Mouse (Mus musculus) layer of hippocampus, adult 11-12 months (tissue): ENCODE results near the gene Npdc1.

Experiments
- DNase-seq: peaks from one replicate; pipeline ENCODE4 v3.0.0; 2022; ENCODE audit warnings: low spot score

Gene Npdc1

DNA sequence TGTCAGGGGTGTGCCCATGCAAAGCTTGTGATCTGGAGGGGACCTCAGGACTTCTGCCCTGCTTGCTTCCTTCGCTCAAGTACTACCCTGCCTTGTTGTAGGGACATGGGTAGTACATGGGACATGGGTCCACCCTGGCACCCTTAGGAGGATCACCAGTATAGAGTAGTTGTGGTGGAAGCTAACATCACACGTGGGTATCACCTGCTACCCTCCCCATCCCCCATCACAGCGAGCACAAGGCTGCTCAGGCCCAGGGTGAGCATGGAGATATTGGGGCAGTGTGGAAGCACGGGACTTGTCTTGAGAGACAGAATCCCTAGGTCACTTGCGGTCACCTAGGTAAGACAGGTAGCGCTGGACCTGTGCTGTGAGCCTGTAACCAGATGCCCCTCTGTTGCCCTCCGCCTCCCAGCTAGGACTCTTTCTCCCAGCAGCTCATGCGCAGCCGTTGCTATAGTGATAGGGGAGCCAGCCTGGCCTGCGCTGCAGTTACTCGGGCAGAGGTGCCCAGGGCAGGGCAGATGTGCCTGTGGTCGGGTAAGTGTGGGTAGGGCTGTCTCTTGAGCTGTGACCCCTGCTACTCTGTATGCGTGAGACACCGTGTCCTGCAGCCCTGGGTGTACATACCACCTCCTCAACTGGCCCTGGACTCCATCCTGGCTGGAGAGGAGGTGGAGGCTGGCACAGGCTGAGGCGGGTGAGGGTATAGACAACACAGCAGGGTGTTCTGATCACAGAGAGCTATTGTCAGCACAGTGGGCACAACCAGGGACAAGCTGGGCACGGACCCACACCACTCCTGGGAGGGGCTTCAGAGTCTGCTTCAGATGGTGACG, 31.5 kb downstream of the Npdc1 start:
- peak; percentile 70 for DNase-seq

- DNase-seq: no peak
Measured at GRCm38 (mm10) chr2:25431308-25431855, 32.2 kb downstream of the Npdc1 start.

DNA sequence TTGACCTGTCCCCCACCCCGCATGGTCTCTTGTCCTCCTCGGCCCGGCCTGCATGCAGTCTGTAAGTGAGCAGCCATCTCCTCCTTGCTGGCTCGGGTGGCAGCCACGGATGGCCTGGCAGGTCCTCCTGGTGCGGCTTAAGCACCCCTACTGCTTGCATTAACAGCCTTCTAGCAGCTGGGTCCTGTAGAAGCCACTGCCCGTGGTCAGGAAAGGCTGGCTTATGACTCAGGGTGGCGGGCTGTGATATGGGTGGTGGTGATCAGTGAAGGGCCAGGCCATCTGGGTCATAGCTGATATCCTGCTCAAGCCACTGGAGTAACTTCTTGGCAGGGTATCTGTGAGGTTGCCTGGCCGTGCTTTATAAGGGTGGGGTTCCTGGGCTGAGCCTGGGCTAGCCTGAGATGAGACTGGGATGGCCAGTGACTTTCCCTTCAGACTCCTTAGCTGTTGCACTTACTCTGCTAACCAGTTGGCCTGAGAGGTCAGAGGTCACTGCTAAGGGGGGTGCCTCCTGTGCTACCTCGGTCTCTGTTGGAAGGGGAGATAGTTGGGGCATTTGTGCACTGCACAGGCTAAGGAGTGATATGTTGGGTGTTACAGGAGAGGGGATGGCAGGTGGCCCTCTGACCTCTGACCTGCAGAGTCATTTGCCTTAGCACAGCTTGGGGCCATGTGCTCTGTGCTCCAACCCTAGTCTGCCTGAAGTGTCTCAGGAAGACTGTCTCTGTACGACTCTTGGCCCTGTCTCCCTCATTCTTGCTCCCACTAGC, 33.4 kb downstream of the Npdc1 start:
- DNase-seq: no peak

- no peak for DNase-seq
Measured at GRCm38 (mm10) chr2:25433101-25433500, 34.0 kb downstream of the Npdc1 start.

GRCm38 (mm10) chr2:25434292-25434691, 35.1 kb downstream of the Npdc1 start:
- no peak for DNase-seq

- DNase-seq: no peak
Measured at GRCm38 (mm10) chr2:25436286-25436820, 37.2 kb downstream of the Npdc1 start.

DNA sequence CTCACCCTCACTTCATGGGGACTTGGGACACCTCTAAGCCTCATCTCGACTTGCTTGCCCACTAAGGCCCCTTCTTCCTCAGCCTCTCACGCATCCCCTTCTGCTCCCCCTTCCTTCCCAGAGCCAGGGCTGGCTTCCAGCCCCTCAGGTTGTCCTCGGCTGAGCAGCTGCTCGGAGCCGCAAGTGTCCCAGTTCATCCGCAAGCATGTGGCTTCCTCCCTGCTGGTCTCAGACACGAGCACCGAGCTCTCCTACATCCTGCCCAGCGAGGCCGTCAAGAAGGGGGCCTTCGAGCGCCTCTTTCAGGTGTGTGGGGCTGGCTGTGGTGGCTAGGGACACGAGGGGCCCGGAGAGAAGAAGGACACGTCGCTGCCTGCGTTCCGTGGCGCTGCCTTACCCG, 41.9 kb downstream of the Npdc1 start:
- DNase-seq: no peak

DNA sequence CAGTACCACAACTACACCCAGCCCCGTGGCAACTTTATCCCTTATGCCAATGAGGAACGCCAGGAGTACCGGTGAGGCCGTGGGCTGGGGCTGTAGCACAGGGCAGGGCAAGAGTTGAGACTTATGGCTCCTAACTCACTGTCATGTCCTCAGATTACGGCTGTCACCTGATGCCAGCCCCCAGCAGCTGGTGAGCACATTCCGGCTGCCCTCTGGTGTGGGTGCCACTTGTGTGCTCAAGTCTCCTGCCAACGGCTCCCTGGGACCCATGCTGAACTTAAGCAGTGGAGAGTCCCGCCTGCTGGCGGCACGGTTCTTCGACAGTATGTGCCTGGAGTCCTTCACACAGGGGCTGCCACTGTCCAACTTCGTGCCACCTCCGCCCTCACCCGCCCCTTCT, 43.5 kb downstream of the Npdc1 start:
- DNase-seq: no peak

DNA sequence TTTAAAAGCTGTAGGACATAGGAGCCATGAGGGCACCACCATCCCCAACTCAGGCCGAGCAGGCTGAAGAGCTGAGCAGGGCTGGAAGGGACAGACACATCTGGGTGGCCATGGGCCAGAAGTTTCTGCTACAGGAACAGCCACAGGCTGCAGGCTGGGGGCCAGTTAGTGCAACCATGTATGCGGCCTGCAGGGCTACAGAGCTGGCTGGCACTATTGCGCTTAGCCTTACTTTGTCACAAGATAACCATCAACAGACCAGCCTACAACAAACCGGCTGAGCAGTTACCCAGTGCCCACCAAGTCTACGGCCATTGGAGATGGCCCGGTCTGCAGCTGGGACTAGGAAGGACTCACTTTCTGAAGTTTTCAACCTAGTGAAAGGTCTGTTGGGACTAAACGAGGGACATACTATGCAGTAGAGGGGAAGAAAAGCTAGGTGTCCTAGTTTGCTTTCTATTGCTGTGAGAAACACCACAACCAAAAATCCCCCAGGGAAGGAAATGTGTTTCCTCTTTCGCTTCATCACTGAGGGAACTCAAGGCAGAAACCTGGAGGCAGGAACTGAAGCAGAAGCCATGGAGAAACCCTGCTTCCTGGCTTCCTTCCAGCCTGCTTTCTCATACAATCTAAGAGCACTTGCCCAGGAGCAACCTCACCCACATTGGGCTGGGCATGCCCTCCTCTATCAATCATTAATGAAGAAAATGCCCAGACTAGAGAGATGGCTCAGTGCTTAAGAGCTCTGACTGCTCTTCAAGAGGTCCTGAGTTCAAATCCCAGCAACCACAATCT, 51.9 kb downstream of the Npdc1 start:
- DNase-seq: no peak

- DNase-seq: no peak
Measured at GRCm38 (mm10) chr2:25452951-25453350, 53.8 kb downstream of the Npdc1 start.

DNA sequence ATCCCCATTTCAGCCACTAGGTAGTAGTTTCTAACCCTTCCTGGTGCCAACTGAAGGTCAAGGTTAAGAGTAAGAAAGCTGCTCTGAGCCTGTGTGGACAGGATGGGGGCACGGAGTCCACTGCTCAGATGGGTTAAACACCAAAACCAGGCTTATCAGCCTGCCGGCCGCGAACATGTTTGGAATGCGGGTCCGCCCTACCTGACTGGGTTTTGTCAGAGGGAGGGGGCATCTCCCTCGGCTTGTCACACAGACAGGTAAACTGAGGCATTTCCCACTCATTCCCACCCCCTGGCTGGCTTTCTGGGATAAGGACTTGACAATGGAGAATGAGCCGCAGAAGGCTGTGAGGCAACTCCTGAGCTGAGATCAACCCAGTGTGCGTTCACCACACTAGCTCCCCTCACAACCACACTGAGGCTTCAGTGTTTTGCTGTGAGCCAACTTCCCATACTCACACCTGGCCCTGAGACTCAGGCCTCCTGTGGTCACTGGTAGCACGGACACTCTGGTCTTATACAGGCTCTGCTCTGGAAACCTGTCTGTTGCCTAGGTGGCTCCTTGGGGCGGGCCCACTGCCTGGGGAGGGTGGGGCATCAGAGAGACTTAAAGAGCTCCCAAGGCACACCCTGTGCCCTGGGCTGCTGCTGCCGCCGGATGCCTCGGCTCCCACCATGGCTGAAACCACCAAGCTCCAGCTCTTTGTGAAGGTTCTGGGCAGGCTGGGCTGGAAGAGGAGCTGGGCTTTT, 57.2 kb downstream of the Npdc1 start, which contains the start of gene Clic3:
Clic3 (plus strand) TSS at position 634 of the 749 bp plus-strand sequence.
- DNase-seq: no peak

DNA sequence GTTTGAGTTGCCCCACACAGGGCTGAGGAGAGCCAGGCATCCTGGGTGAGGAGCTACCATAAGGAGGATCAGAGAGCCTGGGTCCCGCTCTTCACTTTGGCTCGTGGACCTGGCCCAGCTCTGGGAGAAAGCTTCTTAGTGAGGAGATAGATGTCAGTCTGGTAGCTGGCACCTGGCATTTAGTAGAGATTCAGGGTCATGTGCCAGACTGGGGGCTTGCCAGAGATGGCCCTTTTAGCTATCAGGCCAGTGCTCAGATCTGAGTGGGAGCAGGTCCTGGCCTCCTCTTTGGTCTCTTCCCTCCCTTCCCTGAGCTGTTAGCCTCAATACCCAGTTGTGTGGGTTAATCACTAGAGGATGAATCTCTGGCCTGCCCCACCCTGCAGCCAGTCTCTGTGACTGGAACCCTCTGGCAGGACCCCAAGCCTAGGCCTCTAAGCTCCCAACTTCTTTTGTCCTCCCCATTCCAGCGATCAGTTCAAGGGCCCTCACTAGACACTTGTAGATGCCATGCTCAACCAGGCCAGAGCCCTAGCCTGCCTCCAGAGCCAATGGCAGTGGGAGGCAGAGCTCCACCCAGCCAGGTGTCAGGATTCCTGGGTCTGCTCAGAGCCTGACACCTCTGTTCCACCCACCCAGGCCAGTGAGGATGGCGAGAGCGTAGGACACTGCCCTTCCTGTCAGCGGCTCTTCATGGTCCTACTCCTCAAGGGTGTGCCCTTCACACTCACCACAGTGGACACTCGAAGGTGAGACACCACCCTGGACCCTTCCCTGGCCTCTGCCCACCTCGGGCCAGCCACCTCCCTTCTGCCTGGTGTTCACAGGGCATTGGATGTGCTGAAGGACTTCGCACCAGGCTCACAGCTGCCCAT, 58.1 kb downstream of the Npdc1 start:
- no peak for DNase-seq

DNA sequence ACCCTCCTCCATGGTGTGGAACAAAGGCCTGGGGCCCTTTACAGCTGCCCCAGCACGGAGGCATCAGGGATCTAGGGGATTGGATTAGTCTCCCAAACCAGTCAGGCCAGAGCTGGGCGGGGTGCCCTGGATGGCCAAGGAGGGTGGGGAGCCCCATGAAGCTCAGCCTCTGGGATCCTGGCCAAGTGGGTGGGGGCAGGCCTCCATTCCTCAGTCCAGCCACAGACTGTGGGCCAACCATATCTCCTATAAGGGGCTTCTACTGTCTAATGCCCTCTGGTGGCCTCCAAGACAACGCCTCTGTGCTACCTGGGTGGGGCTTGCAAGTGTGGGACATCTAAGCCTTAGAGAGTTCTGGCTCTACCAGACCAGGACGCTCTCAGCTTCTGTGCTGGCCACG, 59.8 kb downstream of the Npdc1 start:
- peak; percentile 55 for DNase-seq
